Mouse (Mus musculus): ENCODE measurements around the gene Hpgds. TPM values are rescaled to one million over a fixed set of nuclear protein-coding genes. Genes with fewer than 3 reads are reported as not detected.
A peak's percentile ranks its signal among the peaks of the same experiment; 100 is the strongest.

Hpgds gene
- polyA plus RNA-seq (2015; fragmentation: Nextera tagmentation; extraction: Ambion mirVana), result 5.7 and 9.1 TPM in 2 replicates

DNA sequence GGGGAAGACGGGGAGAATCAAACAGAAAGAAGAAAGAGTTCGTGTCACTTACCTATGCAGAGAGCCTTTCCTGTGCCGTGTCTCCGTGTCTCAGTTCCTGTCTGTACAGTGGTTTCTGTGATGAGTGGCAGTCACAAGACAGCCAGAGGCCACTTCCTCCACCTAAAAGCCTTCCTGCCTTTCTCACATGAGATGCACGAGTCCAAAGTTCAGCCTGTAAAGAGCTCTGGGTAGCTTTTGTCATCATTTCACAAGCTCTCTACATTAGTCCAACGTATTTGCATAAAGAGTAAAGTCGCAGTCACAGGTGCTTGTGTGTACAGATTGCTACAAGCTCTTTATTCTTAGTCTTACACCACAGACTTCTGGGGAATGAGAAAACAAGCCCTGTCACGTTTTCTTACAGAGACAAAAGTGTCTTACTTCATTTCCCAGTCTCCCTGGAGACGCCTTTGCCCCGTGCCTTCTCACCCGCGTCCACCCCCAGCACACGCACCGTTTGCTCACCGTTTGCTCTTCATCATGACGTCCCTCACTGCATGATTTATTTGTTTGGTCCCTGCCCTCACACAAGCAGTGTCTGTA lies at the start of gene Hpgds:
Gene Hpgds (minus strand): TSS at position 288 of the 585 bp plus-strand sequence.
- Histone ChIP-seq H3K27ac (no peak within 1 kb of the TSS), H3K27me3 (no peaks in the 10 kb centered on the region), H3K4me1 (no peaks in the 10 kb centered on the region), H3K36me3 (no peaks in the 10 kb centered on the region), H3K9ac (no peak within 1 kb of the TSS), H3K4me3 (no peak within 1 kb of the TSS), H3K9me3 (no peaks in the 10 kb centered on the region), H3K4me2 (peak within 1 kb of the TSS; percentile 18)
- ATAC-seq (ENCODE audit: insufficient number of reproducible peaks, insufficient read depth, low FRiP score, low TSS enrichment, low read depth), result no peak
- 66% methylated on average over 16 of the region's 16 CpGs for WGBS

DNA sequence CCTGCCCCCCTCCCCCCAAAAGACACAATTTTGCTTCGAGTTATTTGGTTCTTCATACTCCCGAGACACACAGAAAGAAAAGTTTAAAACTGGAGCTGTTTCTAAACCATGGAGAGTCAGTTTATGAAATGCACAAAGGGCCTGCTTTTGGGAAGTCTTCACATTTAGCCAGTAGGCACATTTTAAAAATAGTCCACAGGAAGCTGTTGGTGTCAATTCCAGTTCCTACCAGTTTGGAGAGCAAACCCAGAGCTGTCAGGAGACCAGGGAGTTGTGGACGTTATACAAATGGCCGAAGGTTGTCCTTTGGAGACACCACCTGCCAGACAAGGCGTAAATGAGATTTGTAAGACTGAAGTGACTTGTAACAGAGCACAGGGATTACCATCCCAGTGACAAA lies 20.3 kb upstream of the Hpgds start:
- Histone ChIP-seq H3K9me3 (0 out of 2 replicates have a peak, but pooled peaks cover 4% of the 10 kb centered on the region), H3K4me1 (no peaks in the 10 kb centered on the region), H3K36me3 (no peaks in the 10 kb centered on the region), H3K4me3 (no peak overlapping the region), H3K27ac (no peak overlapping the region), H3K9ac (no peak overlapping the region), H3K27me3 (no peaks in the 10 kb centered on the region), H3K4me2 (no peak overlapping the region)
- no peak for ATAC-seq (ENCODE audit: insufficient number of reproducible peaks, insufficient read depth, low FRiP score, low TSS enrichment, low read depth)
- WGBS, result 51% methylated on average over 5 of the region's 5 CpGs

DNA sequence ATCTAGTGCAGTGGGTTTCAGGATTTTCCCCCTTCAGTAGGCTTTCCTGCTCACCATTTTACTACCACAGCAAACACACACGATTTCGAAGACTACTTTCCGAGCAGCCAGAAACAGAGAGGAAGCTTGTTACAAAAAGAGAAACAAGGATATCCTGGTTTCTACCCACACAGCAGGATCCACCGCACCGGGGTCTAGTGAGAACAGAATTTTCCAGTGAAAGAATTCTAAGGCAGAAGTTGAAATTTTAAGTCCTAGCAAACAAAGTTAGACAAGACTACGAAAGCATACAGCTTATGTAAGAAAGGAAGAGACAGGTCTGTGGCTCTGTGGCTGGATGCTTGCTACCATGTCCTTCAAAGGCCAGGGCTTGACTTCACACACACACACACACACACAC lies 19.4 kb upstream of the Hpgds start:
- no peak overlapping the region for H3K9ac ChIP-seq
- no peak overlapping the region for H3K4me2 ChIP-seq
- 84% methylated on average over 6 of the region's 6 CpGs for whole genome bisulfite sequencing
- no peaks in the 10 kb centered on the region for H3K36me3 ChIP-seq
- H3K9me3 ChIP-seq, result 0 out of 2 replicates have a peak, but pooled peaks cover 4% of the 10 kb centered on the region
- H3K4me1 ChIP-seq, result no peaks in the 10 kb centered on the region
- no peak overlapping the region for H3K4me3 ChIP-seq
- no peak for ATAC-seq (ENCODE audit: insufficient number of reproducible peaks, insufficient read depth, low FRiP score, low TSS enrichment, low read depth)
- H3K27ac ChIP-seq, result no peak overlapping the region
- H3K27me3 ChIP-seq, result no peaks in the 10 kb centered on the region

DNA sequence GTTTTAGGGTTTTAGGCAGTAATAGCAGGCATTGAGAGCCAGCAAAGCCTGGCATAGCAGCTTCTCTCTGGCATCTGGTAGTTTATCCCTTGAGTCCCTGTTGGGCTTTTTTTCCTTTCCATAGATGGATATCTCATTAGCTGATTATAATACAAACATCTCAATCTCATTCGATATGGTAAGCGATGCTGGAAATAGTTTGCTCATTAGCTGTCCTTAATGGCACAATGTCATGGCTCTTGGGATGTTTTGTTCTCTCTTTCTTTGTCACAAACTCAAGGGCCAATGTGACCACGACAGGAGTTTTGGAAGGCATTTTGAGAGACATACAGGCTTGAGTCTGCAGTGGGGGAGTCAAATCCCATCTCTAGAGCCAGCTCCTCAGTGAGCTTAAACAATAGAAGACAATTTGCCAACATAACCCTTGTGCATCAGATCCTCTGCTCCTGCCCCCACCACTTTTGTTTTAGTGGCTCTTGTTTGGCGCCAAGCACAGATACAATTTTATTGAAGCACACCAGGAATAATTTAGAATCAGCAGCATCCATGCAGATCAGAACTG lies 14.8 kb upstream of the Hpgds start:
- Histone ChIP-seq H3K36me3 (no peaks in the 10 kb centered on the region), H3K4me2 (no peak overlapping the region), H3K9ac (no peak overlapping the region), H3K27ac (no peak overlapping the region), H3K4me1 (no peaks in the 10 kb centered on the region), H3K4me3 (no peak overlapping the region), H3K27me3 (no peaks in the 10 kb centered on the region), H3K9me3 (0 out of 2 replicates have a peak, but pooled peaks cover 4% of the 10 kb centered on the region)
- WGBS, result 78% methylated on average over 4 of the region's 4 CpGs
- ATAC-seq (ENCODE audit: insufficient number of reproducible peaks, insufficient read depth, low FRiP score, low TSS enrichment, low read depth), result no peak

DNA sequence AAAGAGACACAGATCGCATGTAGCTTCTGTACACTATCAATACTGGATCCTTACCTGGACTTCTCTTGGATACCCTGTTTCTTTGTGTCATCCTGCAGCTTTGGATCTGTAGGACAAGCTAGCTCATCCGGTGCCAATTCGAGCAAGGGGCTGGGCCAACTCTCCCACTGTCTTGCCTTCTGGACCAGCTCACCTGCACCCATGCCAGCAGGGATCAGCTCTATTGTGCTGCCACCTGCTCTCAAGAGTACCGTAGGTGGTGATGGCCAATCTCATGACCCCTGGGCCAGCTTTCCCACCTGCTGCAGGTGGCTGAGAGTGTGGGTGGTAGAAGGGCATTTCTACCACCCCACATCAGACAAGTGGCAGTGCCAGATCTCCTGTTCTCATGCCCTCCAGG lies 12.3 kb upstream of the Hpgds start:
- 89% methylated on average over 4 of the region's 4 CpGs for WGBS
- no peak for ATAC-seq (ENCODE audit: insufficient number of reproducible peaks, insufficient read depth, low FRiP score, low TSS enrichment, low read depth)

DNA sequence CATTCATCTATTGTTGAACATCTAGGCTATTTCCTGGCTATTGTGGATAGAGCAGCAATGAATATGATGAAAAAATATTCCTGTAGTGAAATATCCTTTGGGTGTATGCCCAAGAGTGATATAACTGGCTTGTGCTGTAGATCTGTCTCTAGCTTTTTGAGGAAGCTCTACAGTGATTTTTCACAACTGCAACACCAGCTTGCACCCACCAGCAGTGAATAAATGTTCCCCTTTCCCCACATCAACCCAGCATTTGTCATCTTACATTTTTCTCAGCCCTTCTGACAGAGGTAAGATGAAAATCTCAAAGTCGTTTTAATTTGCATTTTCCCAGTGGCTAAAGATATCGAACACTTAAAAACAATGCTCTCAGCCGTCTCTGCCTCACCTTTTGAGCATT lies 8.9 kb upstream of the Hpgds start:
- 70% methylated on average over 3 of the region's 3 CpGs for WGBS
- no peak overlapping the region for H3K9ac ChIP-seq
- no peaks in the 10 kb centered on the region for H3K4me1 ChIP-seq
- no peak overlapping the region for H3K4me2 ChIP-seq
- no peak overlapping the region for H3K27ac ChIP-seq
- H3K36me3 ChIP-seq, result no peaks in the 10 kb centered on the region
- H3K4me3 ChIP-seq, result no peak overlapping the region
- H3K27me3 ChIP-seq, result no peaks in the 10 kb centered on the region
- no peak for ATAC-seq (ENCODE audit: insufficient number of reproducible peaks, insufficient read depth, low FRiP score, low TSS enrichment, low read depth)
- no peaks in the 10 kb centered on the region for H3K9me3 ChIP-seq

More for the DNA sequence above, 12.3 kb upstream of the Hpgds start:
- H3K27ac ChIP-seq, result no peak overlapping the region
- H3K4me3 ChIP-seq, result no peak overlapping the region
- no peaks in the 10 kb centered on the region for H3K4me1 ChIP-seq
- no peaks in the 10 kb centered on the region for H3K36me3 ChIP-seq
- H3K9ac ChIP-seq, result no peak overlapping the region
- H3K4me2 ChIP-seq, result no peak overlapping the region
- H3K27me3 ChIP-seq, result no peaks in the 10 kb centered on the region
- no peaks in the 10 kb centered on the region for H3K9me3 ChIP-seq

DNA sequence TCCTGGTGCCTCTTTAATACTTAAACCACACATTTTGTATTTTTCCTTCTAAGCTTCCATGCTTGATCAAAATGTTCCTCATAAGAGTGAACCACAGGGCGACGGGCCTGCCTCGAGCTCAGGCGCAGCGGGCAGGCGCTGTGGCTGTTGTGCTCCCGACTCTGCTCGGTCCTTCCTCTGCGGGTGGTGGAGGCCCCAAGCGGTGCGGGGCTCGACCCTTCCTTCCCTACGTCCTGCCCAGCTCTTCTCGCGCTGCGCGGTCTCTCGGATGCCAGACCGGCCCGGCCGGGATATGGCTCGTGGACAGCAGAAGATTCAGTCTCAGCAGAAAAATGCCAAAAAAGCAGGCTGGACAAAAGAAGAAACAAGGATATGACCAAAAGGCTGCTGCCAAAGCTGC lies 6.0 kb upstream of the Hpgds start:
- H3K4me2 ChIP-seq, result peak overlapping the region; percentile 52
- H3K27me3 ChIP-seq, result no peaks in the 10 kb centered on the region
- H3K36me3 ChIP-seq, result no peaks in the 10 kb centered on the region
- 0 out of 2 replicates have a peak overlapping the region, but pooled peaks have one; percentile 12 for H3K9ac ChIP-seq
- 6% methylated on average over 22 of the region's 22 CpGs for WGBS
- H3K27ac ChIP-seq, result no peak overlapping the region
- H3K9me3 ChIP-seq, result no peaks in the 10 kb centered on the region
- H3K4me1 ChIP-seq, result no peaks in the 10 kb centered on the region
- peak overlapping the region; percentile 17; the same call in 1 of the 2 replicates for H3K4me3 ChIP-seq
- ATAC-seq (ENCODE audit: insufficient number of reproducible peaks, insufficient read depth, low FRiP score, low TSS enrichment, low read depth), result no peak

DNA sequence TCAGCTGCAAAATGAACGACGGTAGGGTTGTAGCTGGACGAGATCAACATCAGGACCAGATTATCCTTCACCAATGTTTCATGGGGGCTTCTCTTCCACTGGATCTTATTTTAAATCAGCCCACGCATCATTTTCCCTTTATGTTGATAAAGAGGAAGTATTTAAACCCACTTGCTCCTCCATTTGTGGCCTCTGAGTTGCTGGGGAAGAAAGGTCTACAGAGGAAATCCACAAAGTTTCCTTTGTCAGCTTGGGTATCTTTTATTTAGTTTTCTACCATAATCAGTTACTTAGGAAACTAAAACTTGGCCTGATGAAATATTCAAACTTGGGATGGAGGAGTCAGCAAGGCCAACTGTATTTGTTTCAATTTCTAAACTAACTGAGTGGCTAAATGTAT lies 1.7 kb upstream of the Hpgds start:
- 80% methylated on average over 4 of the region's 4 CpGs for WGBS
- Histone ChIP-seq H3K9me3 (no peaks in the 10 kb centered on the region), H3K4me1 (no peaks in the 10 kb centered on the region), H3K27me3 (no peaks in the 10 kb centered on the region), H3K9ac (no peak overlapping the region), H3K4me3 (no peak overlapping the region), H3K4me2 (no peak overlapping the region), H3K27ac (no peak overlapping the region), H3K36me3 (no peaks in the 10 kb centered on the region)
- ATAC-seq (ENCODE audit: insufficient number of reproducible peaks, insufficient read depth, low FRiP score, low TSS enrichment, low read depth), result no peak

DNA sequence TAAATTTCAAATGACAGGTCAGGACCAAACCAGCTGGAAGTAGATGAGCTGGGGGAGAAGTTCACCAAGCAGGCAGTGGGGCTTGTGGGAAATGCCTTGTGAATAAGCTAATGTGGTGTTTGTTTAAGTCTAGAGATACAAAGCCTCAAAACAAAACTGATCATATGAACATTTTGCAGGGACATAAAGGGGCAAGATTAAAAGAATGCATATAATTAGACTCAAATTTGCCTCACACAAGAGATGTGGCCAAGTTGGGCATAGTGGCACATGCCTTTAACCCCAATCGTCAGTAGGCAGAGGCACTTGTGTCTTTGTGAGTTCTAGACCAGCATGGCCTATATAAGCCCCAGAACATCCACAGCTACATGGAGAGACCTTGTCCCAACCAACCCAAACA lies 2.4 kb downstream of the Hpgds start:
- H3K9ac ChIP-seq, result no peak overlapping the region
- no peak overlapping the region for H3K27ac ChIP-seq
- no peaks in the 10 kb centered on the region for H3K36me3 ChIP-seq
- H3K4me1 ChIP-seq, result no peaks in the 10 kb centered on the region
- no peaks in the 10 kb centered on the region for H3K27me3 ChIP-seq
- H3K4me2 ChIP-seq, result no peak overlapping the region
- ATAC-seq (ENCODE audit: insufficient number of reproducible peaks, insufficient read depth, low FRiP score, low TSS enrichment, low read depth), result no peak
- WGBS, result 90% methylated on average over 1 of the region's 1 CpGs
- H3K9me3 ChIP-seq, result no peaks in the 10 kb centered on the region
- no peak overlapping the region for H3K4me3 ChIP-seq

DNA sequence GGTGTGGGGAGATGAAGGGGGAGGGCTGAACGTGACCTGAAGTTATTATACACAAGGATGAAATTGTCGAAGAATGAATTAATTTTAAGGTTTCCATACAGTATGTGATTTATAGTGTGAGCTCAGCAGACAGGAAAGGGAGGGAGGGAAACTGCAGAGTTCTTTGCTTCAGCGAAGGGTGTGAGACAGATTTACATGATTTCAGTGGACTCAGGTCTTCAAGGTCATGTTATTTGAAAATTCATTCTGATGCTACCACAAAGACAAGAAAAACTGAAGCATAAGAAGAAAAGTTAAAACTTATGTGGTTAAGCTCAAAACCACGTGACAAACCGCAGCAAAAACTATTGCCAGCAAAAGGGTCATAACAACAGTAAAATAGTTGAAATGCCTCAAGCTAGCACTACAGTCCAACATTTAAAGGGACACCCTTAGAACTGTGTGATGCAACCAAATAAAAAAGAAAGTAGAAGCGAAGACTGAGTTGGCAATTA lies 3.9 kb downstream of the Hpgds start:
- Histone ChIP-seq H3K4me3 (no peak overlapping the region), H3K9me3 (no peaks in the 10 kb centered on the region), H3K4me1 (no peaks in the 10 kb centered on the region), H3K36me3 (no peaks in the 10 kb centered on the region), H3K27me3 (no peaks in the 10 kb centered on the region), H3K27ac (no peak overlapping the region), H3K9ac (no peak overlapping the region), H3K4me2 (no peak overlapping the region)
- ATAC-seq (ENCODE audit: insufficient number of reproducible peaks, insufficient read depth, low FRiP score, low TSS enrichment, low read depth), result no peak
- 79% methylated on average over 6 of the region's 6 CpGs for WGBS

DNA sequence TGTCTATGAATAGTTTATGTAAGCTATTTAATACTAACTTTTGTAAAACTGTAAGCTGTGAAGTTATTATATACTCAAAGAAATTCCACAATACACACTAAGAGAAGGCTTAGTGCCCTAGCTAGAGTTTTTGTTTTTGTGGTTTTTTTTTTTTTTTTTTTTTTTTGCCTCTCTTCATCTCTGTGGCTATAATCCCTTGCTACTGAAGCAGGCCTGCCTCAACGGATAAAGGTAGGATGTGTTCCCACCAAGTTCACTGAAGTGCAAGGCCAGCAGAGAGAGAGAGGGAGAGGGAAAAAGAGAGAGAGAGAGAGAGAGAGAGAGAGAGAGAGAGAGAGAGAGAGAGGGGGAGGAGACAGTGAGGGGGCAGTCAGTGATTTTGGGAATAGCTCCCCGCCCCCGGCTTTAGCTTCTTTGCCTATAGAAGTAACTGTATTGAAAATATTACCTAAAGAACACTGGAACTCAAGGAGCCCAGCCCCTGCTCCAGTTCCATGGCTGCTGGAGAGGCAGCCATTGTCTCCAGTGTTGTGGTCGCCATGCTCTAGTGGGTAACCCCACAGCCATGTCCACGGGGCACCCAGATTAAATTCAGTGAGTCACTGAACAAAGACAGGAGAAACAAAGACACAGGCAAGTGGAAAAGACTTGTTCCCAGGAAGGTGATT lies 4.5 kb downstream of the Hpgds start:
- Histone ChIP-seq H3K9ac (no peak overlapping the region), H3K4me1 (no peaks in the 10 kb centered on the region), H3K4me3 (no peak overlapping the region), H3K9me3 (no peaks in the 10 kb centered on the region), H3K27ac (no peak overlapping the region), H3K36me3 (no peaks in the 10 kb centered on the region), H3K27me3 (no peaks in the 10 kb centered on the region), H3K4me2 (no peak overlapping the region)
- no peak for ATAC-seq (ENCODE audit: insufficient number of reproducible peaks, insufficient read depth, low FRiP score, low TSS enrichment, low read depth)
- WGBS, result 55% methylated on average over 5 of the region's 5 CpGs

DNA sequence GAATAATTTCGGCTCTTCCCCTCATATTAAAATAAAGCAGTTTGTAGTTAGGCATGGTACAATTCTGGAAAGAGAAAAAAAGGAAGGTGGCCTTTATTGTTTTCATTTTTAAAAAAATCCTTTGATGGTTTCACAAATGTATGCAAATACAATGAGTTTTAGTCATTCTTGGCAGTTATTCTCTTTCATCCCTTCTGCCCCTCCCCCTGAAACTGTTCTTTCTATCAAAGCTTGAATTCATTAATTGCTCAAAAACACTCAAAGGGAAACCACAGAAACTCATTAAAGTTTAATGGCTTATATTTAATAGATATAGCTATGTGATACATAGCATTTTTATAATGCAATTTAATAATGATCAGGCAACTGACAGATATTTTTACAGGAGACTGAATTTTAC lies 6.5 kb downstream of the Hpgds start:
- H3K9ac ChIP-seq, result no peak overlapping the region
- no peak overlapping the region for H3K27ac ChIP-seq
- H3K36me3 ChIP-seq, result no peaks in the 10 kb centered on the region
- no peak overlapping the region for H3K4me2 ChIP-seq
- WGBS, result 77% methylated on average over 1 of the region's 1 CpGs
- ATAC-seq (ENCODE audit: insufficient number of reproducible peaks, insufficient read depth, low FRiP score, low TSS enrichment, low read depth), result no peak
- H3K9me3 ChIP-seq, result no peaks in the 10 kb centered on the region
- H3K27me3 ChIP-seq, result no peaks in the 10 kb centered on the region
- no peaks in the 10 kb centered on the region for H3K4me1 ChIP-seq
- no peak overlapping the region for H3K4me3 ChIP-seq
